Mouse (Mus musculus) frontal cortex, postnatal 36 days (tissue): ENCODE measurements at regions not wholly inside any gene's neighbourhood (a gene's known extent, or its start where the extent isn't known, plus 50 kb on each side); places are given as distances from the start of the nearest gene placed in this dataset.
A peak's percentile ranks its signal among the peaks of the same experiment; 100 is the strongest.
"Not testable (repeated sequence)": the region's sequence is repeated elsewhere in the genome, so short reads cannot be mapped to it uniquely, and the experiment has no call there.

Experiments
- DNase-seq, 2 experiments: peaks; one replicate each; pipeline ENCODE4 v3.0.0; 2022; ENCODE audit warnings: low spot score in 2 of 2

GRCm38 (mm10) chr12:9655794-9656193 is 85.9 kb downstream of the Osr1 start:
- DNase-seq, result no peak

GRCm38 (mm10) chr12:9656324-9656723 is 86.4 kb downstream of the Osr1 start:
- DNase-seq, result no peak

- DNase-seq, result no peak
These were observed 87.4 kb downstream of the Osr1 start for GRCm38 (mm10) chr12:9657199-9657766.

- peak in 1 of 2 experiments; percentile 2 for DNase-seq
These were observed 87.9 kb downstream of the Osr1 start for GRCm38 (mm10) chr12:9657793-9658192.

GRCm38 (mm10) chr12:9660299-9660698 is 90.4 kb downstream of the Osr1 start:
- no peak for DNase-seq

- DNase-seq, result no peak
These were observed 118.9 kb downstream of the Osr1 start for GRCm38 (mm10) chr12:9688776-9689175.

GRCm38 (mm10) chr12:9689541-9689940 is 119.6 kb downstream of the Osr1 start:
- peak; percentile 17 to 47 for DNase-seq

- no peak for DNase-seq
These were observed 163.0 kb downstream of the Osr1 start for GRCm38 (mm10) chr12:9732921-9733320.

GRCm38 (mm10) chr12:9744709-9745395 is 174.9 kb downstream of the Osr1 start:
- no peak for DNase-seq

- DNase-seq, result no peak
These were observed 181.6 kb downstream of the Osr1 start for GRCm38 (mm10) chr12:9751261-9752078.

- no peak for DNase-seq
These were observed 182.1 kb downstream of the Osr1 start for GRCm38 (mm10) chr12:9752079-9752450.

GRCm38 (mm10) chr12:9756411-9756810 is 186.5 kb downstream of the Osr1 start:
- DNase-seq, result no peak

GRCm38 (mm10) chr12:9760818-9761217 is 190.9 kb downstream of the Osr1 start:
- DNase-seq, result no peak

- DNase-seq, result not testable (repeated sequence)
These were observed 192.4 kb downstream of the Osr1 start for GRCm38 (mm10) chr12:9762291-9762811.

GRCm38 (mm10) chr12:9762842-9763241 is 192.9 kb downstream of the Osr1 start:
- DNase-seq, result no peak

- no peak for DNase-seq
These were observed 201.0 kb downstream of the Osr1 start for GRCm38 (mm10) chr12:9770908-9771307.

GRCm38 (mm10) chr12:9772875-9773274 is 203.0 kb downstream of the Osr1 start:
- DNase-seq, result no peak

GRCm38 (mm10) chr12:9802284-9802683 is 232.4 kb downstream of the Osr1 start:
- no peak for DNase-seq

GRCm38 (mm10) chr12:9807406-9807805 is 237.5 kb downstream of the Osr1 start:
- DNase-seq, result no peak

- no peak for DNase-seq
These were observed 263.4 kb downstream of the Osr1 start for GRCm38 (mm10) chr12:9833273-9833672.

- no peak for DNase-seq
These were observed 269.4 kb downstream of the Osr1 start for GRCm38 (mm10) chr12:9839198-9839845.

- no peak for DNase-seq
These were observed 270.0 kb downstream of the Osr1 start for GRCm38 (mm10) chr12:9839949-9840348.
